Mouse (Mus musculus) lung, adult 18-20 months (tissue): ENCODE results near the gene Hyou1.
"Not testable (repeated sequence)": the region's sequence is repeated elsewhere in the genome, so short reads cannot be mapped to it uniquely, and the experiment has no call there.

Experiments
- DNase-seq, 2 experiments: peaks; one replicate each; pipeline ENCODE4 v3.0.0; 2022; ENCODE audit warnings: mixed read lengths in 2 of 2

Hyou1 gene

GRCm38 (mm10) chr9:44406906-44407751 lies 27.8 kb downstream of the Hyou1 start, which contains the start of the genes Rps25 and Trappc4:
Gene Rps25, plus strand, starts transcription at chr9:44407139.
Gene Trappc4, minus strand, starts transcription at chr9:44407600.
- peak; percentile 91 to 93 for DNase-seq

GRCm38 (mm10) chr9:44407752-44408097 lies 28.4 kb downstream of the Hyou1 start:
- DNase-seq, result no peak

- not testable (repeated sequence) for DNase-seq
Observed at GRCm38 (mm10) chr9:44408693-44409092, 29.4 kb downstream of the Hyou1 start.

GRCm38 (mm10) chr9:44410647-44411336 lies 31.5 kb downstream of the Hyou1 start:
- no peak for DNase-seq

GRCm38 (mm10) chr9:44411601-44412130 lies 32.4 kb downstream of the Hyou1 start:
- no peak for DNase-seq

- DNase-seq, result no peak
Observed at GRCm38 (mm10) chr9:44412306-44412705, 33.0 kb downstream of the Hyou1 start.

GRCm38 (mm10) chr9:44412781-44413180 lies 33.5 kb downstream of the Hyou1 start:
- no peak for DNase-seq

- no peak for DNase-seq
Observed at GRCm38 (mm10) chr9:44417156-44417891, 38.0 kb downstream of the Hyou1 start.

GRCm38 (mm10) chr9:44417892-44418363 lies 38.6 kb downstream of the Hyou1 start:
- peak; percentile 93 to 95 for DNase-seq

GRCm38 (mm10) chr9:44418519-44419385 lies 39.5 kb downstream of the Hyou1 start, which contains the start of gene Ccdc84:
Gene Ccdc84, minus strand, starts transcription at chr9:44418569.
- no peak for DNase-seq

GRCm38 (mm10) chr9:44419730-44420129 lies 40.4 kb downstream of the Hyou1 start:
- DNase-seq, result not testable (repeated sequence)

GRCm38 (mm10) chr9:44420280-44420898 lies 41.1 kb downstream of the Hyou1 start:
- no peak for DNase-seq

- DNase-seq, result no peak
Observed at GRCm38 (mm10) chr9:44423576-44423975, 44.3 kb downstream of the Hyou1 start.

- DNase-seq, result no peak
Observed at GRCm38 (mm10) chr9:44432577-44433185, 53.4 kb downstream of the Hyou1 start.

- DNase-seq, result peak; percentile 17 to 34
Observed at GRCm38 (mm10) chr9:44435747-44436146, 56.5 kb downstream of the Hyou1 start.

GRCm38 (mm10) chr9:44440961-44441360 lies 61.7 kb downstream of the Hyou1 start, which contains the start of gene Foxr1:
Gene Foxr1, minus strand, starts transcription at chr9:44441136.
- no peak for DNase-seq
